Mouse (Mus musculus): ENCODE data around the gene Clint1. TPM values are rescaled to one million over a fixed set of nuclear protein-coding genes. Genes with fewer than 3 reads are reported as not detected.
"Not testable (repeated sequence)": the region's sequence is repeated elsewhere in the genome, so short reads cannot be mapped to it uniquely, and the experiment has no call there.

The Clint1 gene
- total RNA-seq, 2 experiments from 2014 or later, result 52.0 to 53.0 TPM

DNA sequence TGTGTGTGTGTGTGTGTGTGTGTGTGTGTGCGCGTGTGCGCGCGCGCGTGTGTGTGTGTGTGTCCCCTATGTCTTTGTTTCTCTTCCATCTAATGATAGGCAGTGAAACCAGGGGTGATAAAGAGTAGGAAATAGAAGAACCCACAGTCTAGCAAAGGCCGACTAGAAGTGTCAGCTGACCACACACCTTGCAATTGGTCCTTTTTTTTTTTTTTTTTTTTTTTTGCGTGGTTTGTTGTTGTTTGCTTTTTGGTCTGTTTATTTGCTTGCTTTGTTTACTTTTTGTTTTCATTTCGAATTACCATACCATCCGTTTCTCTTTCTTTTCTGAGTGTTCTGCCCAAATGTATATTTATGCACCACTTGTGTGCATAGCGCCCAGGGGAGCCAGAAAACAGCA, 3.6 kb upstream of the Clint1 start:
- no peak for DNase-seq

DNA sequence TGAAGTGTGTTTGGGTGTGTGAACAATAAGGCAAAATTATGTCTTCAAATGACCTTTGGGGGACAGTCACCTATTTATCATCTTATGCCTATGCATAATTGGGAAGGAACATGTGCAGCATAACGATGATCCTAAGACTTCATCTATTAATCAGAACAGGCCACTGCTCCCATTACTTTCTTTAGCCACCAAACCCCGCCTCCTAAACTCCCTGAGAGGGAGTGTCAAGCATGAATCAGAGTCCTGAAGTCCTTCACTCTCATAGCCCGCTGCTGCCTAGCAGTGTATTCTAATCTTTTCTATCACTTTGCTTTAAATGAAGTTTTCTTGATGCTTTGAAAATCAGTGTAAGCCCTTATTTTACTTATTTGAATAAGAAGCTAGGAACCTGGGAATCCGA, 2.6 kb upstream of the Clint1 start:
- DNase-seq, result no peak

DNA sequence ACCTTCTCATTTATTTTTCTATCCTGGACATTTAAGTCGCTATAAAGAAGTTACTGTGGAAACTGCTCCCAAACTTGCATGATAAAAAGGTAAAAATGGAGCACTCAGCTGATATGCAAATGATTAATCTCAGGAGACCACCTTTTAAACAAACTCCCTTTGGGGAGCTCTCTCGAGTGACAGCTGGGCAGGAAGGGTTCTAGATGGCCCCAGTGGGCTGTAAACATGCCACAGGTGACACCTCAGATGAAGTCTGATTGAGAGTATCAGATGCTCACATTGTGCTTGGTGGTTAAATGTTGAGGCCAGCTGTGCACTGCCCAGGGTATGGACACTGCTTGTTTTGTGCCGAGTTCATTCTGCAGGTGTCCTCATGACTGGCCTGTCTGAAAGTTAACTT, 2.0 kb upstream of the Clint1 start:
- DNase-seq, result no peak

DNA sequence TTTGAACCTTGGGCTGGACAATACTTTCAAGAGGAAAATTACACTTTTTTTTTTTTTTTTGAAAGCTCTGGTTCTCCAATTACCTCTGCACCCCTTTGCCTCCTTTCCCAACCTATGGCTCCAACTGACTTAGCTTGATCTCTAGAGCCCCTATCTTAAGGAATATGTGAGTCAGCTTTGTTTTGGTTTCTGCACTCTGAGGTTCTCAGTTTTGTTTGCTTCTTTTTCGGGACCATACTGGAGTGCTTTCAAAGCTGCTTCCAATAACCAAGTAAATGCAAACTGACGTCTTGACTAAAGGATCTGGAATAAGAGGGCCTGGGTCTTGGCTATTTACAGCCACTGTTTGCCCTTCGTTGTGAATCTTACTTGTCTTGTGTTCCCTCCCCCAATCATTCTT, 1.5 kb upstream of the Clint1 start:
- no peak for DNase-seq

DNA sequence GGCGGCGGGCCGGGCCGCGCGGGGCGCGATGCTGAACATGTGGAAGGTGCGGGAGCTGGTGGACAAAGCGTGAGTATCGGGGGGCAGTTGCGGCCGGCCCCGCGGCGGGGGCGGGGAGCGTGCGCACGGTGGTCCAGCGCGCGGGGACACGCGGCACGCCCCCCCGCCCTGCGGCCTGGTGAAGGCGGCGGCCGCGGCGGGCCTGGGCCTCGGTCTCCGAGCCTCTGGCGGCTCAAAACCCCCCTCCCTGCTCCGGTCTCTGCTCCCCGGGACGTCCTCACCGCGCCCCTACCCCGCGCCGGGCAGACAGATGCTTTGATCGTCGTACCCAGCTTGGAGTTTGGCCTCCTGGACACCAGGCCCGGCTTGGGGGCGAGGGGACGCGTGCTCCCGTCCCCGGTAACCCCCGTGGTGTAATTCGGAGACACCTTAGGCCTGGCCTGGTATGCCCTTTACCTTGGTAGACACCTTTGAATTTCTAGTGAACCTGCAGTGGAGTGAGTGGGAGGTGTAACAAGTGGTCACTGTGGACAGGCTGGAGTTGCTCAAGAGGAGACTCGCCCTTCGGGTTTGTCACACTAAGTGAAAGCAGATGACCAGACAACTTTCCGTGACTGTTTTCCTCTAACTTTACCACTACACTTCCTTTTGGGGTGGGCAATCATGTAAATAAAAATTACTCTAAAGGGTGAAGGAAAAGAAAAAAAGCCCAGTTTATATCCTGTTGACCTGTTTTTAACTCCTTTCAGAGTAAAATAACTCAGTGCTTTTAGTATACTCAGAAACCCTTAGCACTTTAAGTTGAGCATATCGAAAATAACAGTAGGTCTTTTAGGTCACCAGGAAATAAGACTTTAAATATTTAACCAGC, 508 bp downstream of the Clint1 start:
- no peak for DNase-seq

DNA sequence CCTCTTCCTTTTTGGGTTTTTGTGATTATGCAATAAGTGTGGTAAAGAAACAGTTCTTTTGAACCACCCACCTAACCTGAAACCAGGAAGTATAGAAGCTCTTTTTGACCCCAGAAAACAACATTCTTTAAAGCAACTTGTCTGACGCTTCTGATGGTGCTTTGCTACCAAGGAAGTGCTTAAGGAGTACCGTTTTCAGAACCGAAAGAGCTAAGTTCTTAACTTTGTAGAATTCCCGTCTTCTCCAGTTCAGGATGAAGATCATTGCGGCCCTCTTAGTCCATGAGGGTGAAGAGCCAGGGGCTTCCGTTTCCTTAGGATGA, 1.1 kb downstream of the Clint1 start:
- DNase-seq, result no peak

DNA sequence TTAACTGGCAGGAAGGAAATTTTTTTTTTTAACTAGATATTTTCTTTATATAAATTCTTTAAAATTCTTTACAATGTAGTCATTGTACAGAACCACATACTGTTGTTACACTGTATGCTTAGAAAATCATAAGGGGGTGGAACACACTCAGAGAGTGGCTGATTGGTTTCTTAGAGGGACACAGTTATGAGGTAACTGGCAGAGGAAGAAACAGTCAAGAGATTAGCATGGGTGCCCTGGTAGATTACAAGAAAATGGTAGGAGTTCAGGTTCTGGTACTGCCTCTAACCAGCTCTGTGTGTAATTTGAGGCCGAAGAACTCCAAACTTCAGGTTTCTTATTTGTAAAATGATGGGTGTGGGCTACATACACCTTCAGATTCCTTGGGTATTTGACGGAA, 2.1 kb downstream of the Clint1 start:
- DNase-seq, result no peak

DNA sequence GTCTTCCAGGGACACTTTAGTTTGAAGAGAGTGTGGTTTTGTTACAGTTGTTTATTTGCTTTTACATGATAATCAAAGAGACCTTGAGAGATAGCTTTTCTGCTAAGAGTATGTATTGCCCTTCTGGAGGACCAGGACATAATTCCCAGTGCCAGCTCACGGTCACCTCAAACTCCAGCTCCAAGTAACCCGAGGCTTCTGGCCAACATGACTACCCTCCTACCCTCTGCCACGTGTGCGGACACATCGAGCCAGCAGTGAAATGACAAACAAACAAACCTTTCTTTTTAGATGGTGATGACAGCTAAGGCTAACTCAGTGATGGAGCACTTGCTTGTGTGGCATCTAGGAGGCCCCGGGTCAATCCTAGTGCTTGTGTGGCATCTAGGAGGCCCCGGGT, 2.5 kb downstream of the Clint1 start:
- DNase-seq, result no peak

DNA sequence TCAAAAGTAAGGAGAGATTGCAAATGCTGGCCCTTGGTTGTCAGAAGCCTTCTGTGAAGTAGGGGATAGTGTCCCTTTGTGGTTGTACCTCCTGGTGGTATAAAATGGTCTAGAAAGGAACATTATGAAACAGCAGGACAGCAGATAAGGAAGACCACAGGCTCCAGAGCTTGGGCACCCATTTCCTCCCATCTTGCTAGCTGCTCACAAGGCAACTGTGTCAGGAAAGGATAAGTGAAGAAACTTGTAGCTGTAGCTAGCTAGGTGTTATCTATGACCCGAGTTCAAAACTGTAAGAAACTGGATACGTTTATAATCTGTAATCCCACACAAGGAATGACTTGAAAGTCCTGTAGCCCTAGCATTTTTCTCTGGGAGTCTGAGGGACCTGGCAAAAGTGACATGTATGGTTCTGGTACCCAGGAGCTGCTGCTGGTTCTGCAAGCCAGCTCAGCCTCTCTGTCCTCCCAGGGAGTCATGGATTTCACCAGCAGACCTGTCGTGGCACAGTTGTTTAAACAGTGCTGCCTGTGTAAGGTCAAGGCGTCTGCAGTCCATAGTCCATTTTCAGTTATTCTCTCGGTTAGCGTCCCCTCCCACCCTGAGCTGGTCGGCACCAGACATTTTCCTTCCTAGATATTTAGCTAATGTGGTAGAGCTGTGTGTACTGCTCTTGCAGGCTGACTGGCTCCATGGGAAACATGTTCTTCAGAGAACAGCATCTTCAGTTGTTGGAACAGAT, 3.7 kb downstream of the Clint1 start:
- no peak for DNase-seq

DNA sequence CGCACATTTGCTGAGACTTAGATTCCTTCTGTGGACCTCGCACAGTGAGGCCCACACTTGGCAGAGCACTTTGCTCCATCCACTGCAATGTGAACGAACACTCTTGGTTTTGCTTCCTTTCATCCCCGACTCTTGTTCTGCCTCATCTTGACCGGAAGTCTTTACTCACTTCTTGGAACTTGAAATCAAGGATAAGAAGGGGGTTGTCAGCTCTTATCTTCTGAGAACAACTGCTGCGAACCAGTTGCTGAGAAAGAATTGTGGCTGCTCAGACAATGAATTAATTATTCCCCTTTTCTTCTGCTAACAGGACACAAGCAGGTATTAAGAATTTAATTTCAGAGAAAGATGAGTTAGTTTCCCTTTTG, 4.3 kb downstream of the Clint1 start:
- peak; percentile 12 for DNase-seq

DNA sequence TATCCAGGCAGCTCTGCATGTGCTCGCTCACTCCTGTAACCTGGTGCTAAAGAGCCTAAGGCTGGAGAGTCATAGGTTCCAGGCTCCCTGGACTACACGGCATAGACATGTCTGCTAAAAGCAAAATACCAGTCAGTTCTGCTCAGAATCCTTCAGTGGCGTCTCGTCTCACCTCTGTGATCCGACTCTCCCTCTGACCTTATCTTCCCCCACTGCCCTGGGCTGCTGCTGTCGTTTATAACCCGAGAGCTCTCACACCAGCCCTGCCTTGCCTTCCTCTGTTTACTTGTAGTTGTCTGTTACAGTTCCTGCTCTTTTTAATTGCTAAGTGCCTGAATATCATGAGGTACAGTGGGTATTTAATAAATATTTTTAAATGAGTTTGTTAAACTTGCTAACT, 9.5 kb downstream of the Clint1 start:
- no peak for DNase-seq

DNA sequence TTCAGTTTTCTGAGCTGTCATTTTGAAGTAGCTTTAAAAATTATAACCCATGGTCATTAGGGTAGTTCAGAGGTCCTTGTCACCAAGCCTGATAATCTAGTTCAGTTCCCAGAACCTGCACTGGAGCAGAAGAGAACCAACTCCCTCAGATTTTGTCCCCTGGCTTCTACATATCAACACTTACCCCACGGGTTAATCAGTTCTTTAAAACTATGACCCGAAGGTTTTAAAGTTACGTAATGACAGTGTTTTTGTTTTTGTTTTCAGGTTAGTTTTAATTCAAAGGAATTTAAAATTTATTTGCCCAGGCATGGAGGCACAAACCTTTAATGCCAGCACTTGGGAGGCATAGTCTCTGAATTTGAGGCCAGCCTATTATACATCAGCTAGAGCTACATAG, 12.6 kb downstream of the Clint1 start:
- no peak for DNase-seq

DNA sequence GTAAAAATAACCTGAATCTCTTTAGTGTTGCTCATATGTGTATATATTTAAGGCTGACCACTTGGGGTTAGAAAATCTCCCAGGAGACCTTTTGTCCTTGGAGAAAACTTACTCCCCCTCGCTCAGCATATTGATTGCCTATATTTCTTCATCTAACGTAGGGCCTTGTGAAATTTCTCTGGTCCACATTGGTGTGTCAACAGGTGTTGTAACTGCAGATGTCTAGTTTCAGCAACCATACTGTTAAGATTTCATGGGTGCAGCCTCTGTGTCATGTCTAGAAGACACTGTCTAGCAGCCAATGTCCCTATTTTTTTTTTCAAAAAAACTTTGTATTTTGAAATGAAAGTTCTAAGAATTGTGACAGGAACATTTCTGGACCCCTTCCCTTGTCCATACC, 14.0 kb downstream of the Clint1 start:
- DNase-seq, result no peak

DNA sequence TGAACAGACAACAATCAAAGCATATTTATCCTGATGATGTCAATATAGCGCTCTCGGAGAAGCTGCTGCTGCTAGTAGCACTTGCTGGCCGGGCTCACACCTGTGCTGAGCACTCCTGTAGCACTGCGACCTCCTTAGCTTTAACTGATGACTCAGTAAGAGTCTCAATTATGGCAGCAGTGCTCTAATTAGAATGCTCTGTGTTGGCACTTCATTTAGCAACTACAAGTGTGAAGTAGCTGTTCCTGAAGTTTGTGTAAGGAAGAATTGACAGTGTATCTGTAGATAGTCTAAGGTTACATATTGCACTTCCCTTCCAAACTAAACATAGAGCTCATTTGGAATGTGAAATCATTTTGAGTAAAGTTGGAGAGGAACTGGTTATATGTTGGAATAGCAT, 14.7 kb downstream of the Clint1 start:
- no peak for DNase-seq

DNA sequence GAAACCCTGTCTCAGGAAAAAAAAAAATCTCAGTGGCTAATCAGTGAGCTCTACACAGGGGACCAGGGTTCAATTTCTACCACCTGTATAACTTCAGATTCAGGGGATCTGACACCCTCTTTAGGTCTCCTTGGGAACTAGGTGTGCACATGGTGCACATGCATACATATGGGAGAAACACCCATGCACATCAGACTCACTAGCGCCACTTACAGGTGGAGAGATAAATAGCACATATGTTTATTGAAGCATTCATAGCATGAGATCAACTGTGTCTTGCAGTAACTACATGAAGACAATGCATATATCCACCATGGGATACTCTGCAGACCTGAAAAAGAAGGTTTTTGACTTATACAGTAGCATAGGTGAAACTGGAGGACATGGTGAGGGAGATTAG, 21.8 kb downstream of the Clint1 start:
- no peak for DNase-seq

DNA sequence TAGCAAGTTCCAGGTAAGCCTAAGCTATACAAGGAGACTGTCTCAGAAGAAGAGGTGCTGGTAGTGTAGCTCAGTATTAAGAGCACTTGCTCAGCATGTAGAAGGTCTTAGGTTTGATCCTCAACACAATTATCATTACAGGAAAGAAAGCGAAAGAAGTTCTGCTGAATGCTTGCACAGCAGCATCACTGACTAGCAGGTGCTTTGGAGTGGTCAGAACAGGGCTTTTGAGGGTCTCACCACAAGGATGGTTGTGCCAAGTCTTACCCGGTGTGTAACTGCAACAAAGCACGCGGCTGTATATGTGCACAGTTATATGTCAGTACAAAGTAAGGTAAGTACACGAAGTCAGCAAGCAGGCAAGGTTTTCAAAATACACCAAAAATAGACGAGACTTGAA, 22.4 kb downstream of the Clint1 start:
- DNase-seq, result no peak

DNA sequence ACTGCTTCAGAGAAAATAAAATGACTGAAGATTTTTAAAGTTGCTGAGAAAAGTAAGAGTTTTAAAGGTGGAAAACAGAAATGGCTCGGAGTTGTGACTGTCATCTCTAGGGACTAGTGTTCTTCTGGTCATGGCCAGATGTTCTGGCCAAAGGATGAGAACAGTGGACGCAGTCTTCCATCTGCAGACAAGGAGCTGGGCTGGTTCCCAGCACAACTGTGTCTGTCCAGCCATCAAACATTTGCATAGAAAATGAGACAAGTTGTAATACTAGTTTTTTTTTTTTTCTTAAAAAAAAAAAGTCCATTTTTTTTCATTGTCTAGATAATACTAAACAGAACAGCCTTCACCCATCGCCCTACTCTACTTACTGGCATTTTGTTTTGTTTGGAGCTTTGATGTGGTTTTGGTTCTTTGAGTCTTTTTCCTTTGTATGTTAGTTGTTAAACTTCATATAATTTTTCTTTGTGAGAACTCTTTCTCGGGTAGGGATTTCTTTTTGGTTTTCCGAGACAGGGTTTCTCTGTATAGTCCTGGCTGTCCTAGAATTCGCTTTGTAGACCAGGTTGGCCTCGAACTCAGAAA, 23.6 kb downstream of the Clint1 start:
- DNase-seq, result no peak

DNA sequence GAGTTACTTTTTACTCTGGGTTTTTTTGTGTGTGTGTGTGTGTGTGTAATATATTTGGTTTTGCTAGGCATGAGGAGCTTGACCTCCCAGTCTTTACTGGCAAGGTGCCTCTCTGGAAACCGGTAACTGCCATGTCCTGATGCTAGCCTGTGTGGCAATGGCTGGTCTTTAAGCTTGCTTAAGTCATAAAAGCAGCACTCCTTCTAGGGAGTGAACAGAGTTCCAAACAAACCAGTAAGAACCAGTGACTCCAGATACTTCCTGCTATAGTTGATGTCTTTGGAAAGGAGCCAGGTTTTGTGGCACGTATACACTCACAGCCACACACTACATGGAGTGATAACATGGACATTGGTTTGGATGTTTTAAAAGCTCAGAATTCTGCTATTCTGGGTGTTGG, 24.2 kb downstream of the Clint1 start:
- no peak for DNase-seq

DNA sequence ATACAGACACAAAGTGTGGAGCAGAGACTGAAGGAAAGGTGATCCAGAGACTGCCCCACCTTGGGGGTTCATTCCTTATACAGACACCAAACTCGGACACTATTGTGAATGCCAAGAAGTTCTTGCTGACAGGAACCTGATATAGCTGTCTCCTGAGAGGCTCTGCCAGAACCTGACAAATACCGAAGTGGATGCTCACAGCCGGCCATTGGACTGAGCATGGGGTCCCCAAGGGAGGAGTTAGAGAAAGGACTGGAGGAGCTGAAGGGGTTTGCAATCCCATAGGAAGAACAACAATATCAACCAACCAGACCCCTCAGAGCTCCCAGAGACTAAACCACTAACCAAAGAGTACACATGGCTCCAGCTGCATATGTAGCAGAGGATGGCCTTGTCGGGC, 27.5 kb downstream of the Clint1 start:
- DNase-seq, result not testable (repeated sequence)

DNA sequence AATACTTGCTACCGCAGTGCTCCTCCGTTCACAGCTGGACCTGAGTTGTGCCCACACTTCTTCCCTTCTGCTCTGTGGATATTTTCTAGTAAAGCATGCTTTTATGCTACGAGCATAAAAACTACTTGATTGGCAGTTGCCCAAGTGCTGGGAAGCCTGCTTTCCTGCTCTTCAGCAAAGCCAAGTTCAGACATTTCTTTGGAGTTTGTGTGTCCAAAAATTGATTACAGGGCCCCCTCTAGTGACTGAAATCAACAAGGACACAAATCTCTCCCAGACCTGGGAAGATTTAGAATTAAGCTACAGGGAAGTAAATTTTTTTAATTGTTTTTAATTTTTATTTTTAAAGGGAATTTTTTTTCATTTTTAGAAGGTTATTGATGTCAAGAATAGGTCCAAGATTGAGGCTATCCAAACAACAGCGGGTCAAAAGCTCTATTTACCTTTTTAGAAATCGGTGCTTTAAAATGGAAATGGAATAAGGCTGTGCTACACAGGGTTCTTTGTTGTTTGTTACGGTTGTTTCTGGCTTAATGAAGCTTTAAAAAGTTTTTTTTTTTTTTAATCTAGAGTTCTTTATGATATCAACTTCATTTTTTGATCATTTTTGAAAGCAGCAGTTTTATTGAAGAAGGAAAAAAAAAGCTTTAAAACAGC, 29.3 kb downstream of the Clint1 start:
- DNase-seq, result peak; percentile 70

DNA sequence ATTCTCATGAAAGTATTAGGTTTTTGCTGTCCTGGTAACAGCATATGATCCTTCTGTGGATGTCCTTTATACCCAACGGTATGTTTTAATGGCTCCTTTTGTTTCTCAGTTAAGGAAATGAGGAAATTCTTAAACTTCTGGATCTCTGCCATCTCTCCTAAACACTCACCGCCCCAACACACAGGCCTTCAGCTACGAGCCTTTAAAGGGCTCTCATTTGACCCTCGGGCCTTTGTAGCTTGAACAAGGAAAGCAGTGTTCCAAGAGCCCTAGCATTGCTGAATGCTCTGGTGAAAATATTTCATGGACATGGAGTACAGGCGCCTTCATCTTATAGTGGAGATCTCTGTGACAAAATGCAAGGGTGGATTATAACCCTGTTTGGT, 29.8 kb downstream of the Clint1 start:
- no peak for DNase-seq

DNA sequence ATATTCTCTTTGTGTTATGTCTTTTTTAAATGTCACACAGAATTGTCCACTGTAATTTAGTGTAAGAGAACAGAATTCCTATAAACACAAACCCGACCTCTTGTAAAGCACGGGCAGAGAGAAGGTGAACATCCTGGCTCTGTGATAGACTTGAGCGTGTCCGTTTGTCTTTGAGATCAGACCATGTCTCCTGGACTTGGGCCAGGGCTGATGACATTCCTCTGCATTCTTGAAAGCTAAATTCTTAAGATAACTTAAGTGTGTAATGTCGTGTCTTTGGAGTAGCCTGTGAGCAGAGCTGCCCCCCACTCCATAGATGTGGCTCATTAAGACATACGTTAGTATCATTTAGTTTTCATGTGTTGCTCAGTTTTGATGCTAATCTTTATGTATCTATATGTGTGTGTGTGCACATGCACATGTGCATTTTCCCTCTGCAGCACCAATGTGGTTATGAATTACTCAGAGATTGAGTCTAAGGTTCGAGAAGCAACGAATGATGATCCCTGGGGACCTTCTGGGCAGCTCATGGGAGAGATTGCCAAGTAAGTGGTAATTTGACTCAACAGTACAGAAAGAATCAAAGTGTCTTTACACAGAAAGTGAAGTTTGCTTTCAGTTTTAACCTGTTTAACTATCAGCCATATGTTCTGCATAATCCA, 31.6 kb downstream of the Clint1 start:
- peak; percentile 26 for DNase-seq

DNA sequence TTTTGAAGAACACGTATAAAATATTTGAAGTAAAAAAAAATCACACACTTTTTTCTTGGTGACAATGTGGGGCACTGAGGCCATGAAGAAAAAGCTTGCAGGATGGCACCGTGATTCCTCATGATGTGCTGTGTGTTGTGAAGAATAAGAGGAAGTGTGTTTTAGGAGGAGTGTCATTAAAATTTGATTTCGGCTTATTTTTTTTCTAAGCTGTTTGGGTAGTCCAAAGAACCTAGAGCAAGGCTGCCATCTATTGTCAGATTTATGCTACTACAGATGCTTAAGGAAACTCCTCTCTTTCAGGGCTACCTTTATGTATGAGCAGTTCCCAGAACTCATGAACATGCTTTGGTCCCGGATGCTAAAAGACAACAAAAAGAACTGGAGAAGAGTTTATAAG, 32.2 kb downstream of the Clint1 start:
- no peak for DNase-seq

Data from heart, postnatal 4 days (tissue).